Mouse (Mus musculus): Measurements from ENCODE around the gene Slc35b3.

Gene Slc35b3

DNA sequence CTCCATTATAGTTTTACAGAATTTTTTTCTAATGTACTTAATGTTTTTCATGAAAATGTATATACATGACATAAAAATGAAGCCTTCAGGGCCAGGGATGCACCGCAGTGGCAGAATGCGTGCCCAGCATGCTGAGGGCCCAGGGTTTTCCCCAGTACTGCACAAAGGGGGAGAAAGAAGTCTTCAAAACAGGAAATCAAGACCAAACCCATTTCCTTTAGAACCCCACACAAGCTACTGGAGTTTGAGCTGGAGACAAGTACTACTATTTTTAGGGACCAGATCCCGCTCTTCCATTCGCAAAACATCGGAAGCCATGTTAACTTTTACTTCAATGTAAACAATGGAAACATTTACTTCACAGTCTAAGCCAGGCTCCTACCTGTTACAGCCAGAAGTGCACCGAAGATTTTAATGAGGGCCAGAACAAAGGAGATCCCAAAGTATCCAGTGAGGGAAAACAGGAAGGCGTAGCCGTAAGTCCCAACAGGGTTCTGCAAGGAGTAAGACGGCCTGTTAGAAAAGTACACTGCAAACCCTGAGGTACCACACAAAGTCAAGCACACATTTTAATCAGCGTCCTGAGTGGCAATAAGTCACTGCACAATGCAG lies 23.7 kb downstream of the Slc35b3 start:
- no peak for DNase-seq

DNA sequence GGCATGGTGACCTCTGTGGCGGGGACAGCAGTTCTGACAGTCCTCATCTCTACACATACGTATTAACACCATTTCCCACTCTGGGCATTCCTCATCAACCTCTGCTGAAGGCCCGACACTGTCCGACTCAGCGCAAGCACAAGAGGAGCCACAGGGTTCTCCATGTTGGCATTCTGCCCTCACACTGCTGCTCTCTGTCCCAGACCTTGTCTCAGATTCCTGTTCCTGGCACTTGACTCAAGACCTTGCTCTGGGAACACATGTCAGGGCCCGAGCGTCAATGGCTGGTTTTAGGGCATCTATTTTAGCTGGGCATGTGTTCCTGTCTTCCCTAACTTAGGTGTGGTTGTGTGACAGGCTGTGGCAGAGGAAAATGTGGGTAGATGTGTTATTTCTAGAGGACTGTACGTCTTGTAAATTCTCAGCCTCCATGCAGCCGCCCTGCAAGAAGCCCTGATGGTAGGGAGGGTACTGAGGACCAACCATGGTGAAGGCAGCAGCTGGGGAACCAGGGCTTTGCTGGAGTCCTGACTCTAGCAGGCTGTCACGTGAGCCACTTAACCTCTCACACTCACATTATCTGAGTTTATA lies 24.7 kb downstream of the Slc35b3 start:
- no peak for DNase-seq

DNA sequence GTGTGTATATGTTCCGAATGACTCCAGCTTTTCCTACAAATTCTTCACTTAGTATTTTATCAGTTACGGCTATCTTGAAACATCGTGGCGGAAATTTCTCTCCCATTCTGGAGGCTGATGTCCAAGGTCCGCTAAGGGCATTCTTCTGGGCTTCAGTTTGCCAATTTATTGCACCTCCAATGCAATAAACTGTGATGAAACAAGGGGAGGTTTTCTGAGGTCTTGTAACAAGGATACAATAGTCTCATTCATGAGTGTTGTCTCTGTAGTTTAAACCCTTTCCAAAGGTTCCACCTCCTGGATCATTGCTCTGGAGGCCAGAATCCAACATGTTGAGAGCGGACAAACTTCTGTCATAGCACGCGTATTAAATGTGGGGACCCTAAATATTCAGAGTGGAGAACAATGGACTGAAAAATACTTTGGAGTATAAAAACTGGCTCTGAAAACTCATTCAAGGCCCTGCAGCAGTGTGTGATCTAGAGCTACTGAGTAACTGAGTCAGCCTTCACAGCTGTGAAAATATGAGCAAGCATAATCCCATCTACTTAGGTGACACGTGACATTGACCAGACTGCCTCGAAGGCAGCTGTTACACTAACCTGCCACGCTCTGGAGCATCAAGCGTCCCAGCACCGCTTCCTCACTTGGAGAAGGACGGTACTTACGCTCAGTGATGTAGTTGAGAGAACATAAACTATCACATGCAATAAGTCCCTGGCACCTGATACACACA lies 30.7 kb downstream of the Slc35b3 start:
- no peak for DNase-seq

DNA sequence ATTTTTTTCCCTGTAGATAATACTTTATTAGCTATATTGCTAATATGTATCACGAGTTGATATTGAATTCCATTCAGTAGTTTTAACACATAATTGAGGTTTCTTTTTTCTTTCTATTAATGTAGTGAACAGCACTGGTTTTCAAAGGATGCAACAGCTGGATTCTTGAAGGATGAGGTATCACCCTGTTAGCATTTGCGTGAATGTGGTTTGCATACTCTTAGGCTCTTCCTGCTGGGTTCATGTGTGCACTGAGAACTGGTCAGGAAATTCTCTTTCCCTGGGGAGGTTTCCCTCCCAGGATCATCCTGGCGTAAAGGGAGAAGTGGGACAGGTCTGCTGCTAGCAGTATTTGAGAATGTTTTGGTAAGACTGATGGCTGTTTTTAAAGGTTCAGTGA lies 38.0 kb downstream of the Slc35b3 start:
- no peak for DNase-seq

DNA sequence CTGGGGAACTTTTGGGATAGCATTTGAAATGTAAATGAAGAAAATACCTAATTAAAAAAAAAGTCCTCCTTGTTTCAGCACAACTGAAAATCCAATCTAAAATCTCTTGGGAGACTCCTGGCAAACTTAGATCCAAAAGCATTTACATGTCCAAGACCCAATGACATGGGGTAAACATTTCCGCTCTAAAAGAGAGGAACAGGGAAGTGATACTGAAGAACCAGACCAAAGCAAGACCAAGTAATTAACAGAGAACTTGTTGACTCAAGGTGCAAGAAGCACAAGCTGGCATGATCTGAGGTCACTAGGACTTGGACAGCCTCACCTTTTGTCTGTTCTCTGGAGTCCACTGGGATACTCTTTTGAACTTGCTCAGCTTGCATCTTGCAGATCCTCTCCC lies 39.4 kb downstream of the Slc35b3 start:
- DNase-seq: no peak

DNA sequence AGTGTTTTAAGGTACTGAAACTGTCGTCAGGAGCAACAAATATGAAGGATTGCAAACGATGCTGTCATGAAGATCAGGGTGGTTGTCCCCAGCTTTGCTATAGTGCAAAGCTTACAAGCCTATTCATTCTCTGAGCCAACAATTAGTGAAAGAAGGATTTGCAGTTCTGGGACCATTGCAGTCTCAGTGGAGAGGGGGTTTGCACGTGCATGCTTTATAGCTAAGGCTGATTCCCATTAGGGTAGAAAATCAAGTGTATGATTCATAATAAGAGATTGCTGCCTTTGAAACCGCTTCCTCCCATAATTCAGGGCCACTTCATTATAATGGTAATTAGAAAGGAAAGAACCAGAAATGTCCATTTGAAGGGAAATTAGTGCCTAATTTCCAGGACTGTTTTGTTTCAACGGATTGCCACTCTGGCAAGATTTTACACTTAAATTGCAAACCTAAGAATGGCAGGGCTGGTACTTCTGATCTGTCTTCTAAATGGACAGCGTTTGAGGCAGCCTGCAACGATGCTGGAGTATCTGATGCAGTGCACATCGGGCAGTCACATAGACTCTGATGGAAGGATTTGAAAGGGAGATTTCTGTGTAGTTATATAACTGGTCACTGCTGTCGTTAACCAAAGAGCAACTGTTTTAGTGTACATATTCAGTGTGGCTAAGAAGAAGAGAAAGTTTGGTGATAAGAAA lies 42.3 kb downstream of the Slc35b3 start:
- DNase-seq: no peak

DNA sequence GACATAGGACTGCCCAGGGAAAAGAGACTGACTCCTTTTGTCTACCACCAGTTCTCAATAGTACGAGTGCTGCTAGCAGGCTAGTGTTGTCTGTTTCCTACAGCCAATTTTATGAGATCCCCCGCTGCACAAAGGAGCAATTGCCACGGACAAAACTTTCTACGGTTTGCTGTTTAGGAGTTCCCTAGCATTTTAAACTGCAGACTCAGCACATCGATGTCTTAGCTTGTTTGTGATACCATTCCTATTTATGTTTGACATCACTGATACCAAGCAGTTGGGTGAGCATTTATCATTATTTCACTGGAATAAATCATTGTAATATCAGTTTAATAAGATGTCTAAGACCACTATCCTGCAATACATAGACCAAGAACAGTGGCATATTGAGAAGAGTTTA lies 43.1 kb downstream of the Slc35b3 start:
- no peak for DNase-seq

DNA sequence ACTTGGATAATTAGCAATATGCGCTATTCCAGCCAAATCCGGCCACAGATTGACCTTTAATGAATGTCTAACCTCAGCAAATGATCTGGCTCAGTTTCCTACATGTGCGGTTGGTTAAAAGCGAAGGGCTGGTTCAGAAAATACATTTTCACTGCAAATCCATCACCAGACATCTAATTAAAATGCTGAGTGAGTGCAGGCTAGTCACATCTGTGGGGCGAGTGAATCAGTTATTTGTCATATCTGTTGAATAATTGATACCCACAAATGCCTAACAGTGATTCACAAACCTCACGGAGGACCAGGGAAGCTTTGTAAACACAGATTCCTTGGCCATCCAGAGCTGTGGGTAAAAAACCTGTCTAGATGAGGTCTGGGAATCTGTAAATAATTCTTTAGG lies 45.9 kb downstream of the Slc35b3 start:
- DNase-seq: no peak

DNA sequence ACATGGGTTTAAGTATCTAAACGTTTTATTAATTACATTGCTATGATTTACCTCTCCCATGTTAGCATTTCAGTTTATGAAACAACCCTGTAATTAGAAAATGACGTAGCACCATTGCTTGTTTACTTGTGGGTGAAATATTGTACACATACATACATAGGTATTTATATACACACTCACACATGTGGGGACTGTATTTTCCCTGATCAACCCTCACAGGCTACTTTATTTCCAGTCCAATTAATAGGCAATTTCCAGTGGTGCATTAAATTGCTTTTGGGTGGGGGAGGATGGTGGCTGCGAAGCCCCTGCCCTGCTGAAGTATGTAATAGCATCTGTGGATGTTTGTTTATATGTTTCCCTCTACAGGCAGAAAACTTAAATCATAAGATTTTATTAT lies 68.3 kb downstream of the Slc35b3 start:
- DNase-seq: no peak

Data from lung, postnatal 10 days (tissue).